Mouse (Mus musculus): ENCODE measurements around the gene Mrtfa.

Gene Mrtfa

DNA sequence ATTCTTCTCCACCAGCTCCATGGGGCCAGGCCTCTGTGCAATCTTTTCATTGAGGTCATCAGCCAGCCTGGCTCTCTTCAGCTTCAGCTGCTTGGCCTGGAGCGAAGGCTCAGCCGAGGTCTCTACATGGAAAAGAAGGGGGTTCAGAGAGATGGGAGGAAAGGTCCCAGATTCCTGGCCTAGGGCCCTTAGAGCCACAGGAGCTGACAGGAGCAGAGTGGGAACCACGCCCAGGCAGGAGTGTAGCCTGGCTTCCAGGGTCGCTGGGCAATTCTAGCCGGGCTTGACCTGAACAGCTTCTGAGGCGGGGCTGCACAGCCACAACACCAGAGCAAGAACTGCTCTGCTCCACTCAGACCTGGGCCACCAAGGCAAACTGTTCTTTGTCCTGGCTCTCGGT, 168.1 kb downstream of the Mrtfa start:
- DNase-seq, result no peak

GRCm38 (mm10) chr15:81021377-81021776, 169.2 kb downstream of the Mrtfa start:
- no peak for DNase-seq

DNA sequence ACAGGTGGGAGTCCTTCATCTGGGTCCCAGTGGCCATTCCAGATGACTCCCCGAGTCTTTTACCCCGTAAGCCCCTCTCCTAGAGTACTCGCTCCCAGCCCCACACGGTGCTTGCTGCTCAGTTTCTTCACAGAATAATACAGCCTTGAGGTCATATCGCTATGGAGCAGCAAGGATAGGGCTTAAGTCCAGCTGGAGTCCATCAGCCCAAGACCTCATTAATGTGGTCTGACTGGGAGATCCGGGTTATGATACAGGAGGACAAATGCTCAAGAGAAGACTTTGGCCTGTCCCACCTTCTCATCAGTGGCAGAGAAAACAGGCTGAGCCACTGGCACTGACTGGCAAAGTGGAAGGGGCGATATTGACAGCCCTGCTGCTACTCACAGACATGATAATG, 173.2 kb downstream of the Mrtfa start:
- no peak for DNase-seq

- no peak for DNase-seq
These were observed 174.1 kb downstream of the Mrtfa start for GRCm38 (mm10) chr15:81016488-81016887.

DNA sequence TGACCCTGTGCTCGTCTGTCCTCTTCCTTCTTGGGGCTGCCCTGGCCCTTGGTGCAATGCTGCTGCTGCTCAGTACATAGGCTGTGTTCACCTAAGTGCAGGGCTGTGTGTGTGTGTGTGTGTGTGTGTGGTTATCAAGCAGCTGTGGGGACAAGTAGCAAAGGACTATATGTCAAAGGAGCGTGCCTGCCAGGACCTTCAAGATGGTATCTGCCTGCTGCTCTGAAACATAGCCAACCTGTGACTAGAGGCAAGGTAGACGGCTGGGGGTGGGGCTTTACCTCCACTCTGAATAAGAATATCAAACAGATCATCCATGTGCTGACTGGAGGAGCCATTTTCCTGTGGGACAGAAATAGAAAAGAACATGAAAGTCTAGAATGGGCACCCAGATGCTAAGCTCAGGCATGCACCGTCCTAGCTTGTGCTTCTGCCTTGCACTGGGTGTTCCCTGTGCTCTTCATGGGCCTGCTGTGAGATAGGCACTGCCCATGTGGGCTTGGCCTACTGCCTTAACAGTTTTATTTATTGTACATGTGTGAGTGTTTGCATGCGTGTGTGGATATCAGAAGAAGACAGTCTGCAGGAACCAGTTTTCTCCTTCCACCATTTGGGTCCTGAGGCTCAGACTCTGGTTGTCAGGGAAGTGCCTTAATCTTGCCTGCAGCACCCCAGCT, 175.4 kb downstream of the Mrtfa start:
- no peak for DNase-seq

- no peak for DNase-seq
These were observed 177.4 kb downstream of the Mrtfa start for GRCm38 (mm10) chr15:81013186-81013585.

DNA sequence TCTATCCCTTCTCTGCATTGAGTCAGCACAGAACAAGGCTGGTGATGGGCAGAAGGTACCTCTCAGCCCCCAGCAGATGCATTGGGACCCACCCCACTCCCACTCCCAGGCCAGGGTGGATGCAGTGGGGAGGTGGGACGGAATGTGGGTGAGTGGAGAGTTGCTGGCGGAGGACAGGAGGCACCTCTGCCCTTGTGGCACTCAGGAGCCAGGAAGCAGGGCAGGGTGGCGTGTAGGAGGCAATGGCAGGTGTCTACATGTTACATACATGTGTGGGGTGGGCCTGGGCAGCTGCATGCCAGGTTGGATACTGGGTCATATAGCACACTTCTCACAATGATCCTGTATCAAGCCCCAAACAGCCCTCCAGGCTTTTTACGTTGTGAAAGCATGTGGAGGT, 178.2 kb downstream of the Mrtfa start:
- DNase-seq, result no peak

DNA sequence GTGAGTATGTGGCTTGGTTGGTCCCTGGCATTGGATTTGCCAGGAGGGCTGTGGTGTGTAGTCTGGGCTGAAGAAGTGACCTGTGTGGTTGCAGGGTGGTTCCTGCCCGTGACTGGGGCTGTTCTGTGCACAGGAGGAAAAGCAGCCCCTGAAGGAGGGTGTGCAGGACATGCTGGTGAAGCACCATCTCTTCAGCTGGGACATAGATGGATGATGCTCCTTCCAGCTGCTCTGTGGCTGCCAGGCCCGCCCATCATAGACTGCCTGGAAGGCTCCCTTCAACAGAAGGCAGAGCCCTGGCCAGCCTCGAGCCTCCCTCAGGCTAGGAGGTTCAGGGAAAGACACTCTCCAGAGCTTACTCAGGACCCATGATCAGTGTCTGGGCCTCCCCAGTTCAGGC, 179.0 kb downstream of the Mrtfa start:
- no peak for DNase-seq

- DNase-seq, result no peak
These were observed 180.4 kb downstream of the Mrtfa start for GRCm38 (mm10) chr15:81010114-81010513.

DNA sequence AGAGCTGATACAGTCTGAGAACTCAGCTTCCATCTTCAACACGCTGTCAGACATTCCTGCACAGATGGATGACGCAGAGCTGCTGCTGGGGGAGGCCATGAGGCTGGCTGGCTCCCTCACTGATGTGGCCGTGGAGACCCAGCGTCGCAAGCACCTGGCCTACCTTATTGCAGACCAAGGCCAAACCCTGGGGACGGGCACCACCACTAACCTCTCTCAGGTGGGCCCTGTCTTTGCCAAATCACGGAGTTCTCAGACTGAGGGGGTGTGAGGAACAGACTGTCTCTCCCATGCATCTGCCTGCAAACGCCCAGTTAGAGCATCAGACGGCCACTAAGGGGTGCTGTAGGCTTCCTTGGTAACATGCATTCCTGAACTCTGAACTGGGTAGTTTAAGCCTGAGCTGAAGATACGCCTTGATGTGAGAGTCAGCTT, 181.9 kb downstream of the Mrtfa start:
- no peak for DNase-seq

GRCm38 (mm10) chr15:81007905-81008304, 182.7 kb downstream of the Mrtfa start:
- no peak for DNase-seq

DNA sequence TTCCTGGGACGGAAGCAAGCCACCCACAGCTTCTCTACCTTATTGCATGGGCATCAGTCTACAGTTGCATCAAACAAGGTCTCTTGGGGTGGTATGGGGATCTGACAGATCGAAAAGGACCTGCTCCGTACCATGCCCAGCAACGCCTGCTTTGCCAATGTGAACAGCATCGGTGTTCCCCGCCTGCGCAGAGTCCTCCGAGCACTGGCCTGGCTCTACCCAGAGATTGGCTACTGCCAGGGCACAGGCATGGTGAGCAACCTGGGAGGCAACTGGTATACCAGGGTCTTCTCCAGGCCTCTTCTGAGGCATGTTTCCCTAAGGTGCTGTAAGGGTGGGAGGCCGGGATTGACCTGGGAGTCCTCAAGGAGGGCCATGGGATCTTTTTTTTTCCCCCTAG, 183.2 kb downstream of the Mrtfa start:
- no peak for DNase-seq

GRCm38 (mm10) chr15:81006127-81006735, 184.3 kb downstream of the Mrtfa start:
- DNase-seq, result no peak

- DNase-seq, result no peak
These were observed 190.0 kb downstream of the Mrtfa start for GRCm38 (mm10) chr15:81000419-81001138.

GRCm38 (mm10) chr15:80997077-80997476, 193.5 kb downstream of the Mrtfa start:
- no peak for DNase-seq

DNA sequence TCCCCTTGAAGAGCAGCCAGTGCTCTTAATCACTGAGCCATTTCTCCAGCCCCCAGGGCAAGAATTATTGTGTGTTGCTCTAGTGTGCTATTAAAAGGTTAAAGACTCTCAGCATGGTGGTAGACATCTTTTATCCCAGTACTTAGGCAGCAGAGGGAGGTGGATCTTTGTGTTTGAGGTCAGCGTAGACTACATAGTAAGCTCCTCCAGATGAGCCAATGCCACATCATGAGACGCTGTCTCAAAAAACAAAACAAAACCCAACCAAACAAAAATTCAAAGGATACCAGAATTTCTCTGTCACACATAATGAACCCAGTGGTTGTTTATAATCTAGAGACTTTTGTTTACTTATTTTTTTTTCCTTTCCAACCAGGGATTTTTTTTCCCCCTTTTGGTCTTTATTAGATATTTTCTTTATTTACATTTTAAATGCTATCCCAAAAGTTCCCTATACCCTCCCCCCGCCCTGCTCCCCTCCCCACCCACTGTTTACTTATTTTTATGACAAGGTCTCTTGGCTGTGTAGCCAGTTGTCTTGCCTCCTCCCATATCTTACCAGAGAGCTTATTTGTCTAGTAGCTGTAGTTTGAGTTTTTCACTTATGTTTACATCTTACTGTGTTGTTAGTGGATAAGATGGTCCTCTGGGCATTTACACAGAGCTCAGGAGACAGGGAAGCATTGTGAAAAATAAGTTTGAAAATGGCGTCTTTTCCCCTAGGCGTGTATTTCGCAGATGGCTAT, 194.3 kb downstream of the Mrtfa start:
- no peak for DNase-seq

DNA sequence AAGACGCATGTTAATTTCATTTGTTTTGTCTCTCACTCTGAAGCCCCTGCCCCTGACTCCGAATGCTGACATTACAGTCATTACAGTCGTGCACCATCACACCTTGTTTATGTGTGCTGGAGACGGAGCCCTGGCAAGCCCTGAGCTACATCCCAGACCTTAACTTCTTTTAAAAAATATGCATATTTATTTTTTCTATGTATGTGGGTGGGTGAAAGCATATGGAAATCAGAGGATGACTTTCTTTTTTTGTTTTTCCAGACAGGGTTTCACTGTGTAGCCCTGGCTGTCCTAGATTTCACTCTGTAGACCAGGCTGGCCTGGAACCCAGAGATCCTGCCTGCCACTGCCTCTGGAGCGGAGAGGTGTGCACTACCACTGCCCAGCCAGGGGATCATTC, 195.6 kb downstream of the Mrtfa start:
- no peak for DNase-seq

DNA sequence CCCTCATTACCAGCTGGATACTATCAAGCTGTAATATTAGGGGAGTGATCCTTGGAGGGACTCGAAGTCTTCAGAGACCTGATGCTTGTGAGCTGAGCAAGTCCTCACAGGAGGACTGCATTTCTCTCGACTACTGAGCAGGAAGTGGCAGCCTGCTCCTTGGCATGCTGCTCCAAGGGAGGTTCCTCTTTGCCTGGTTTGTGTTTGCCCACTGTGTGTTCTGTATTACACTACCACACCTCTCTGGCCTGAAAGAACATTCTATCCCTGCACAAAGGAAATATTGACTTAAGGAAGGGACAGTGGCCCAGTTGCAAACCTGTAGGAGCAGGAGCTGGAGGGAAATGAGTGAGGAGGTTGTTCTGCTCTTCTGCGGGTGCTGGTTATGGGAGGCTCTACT, 200.8 kb downstream of the Mrtfa start:
- DNase-seq, result no peak

GRCm38 (mm10) chr15:80988331-80988730, 202.2 kb downstream of the Mrtfa start:
- no peak for DNase-seq

GRCm38 (mm10) chr15:80983264-80983663, 207.3 kb downstream of the Mrtfa start:
- DNase-seq, result no peak

DNA sequence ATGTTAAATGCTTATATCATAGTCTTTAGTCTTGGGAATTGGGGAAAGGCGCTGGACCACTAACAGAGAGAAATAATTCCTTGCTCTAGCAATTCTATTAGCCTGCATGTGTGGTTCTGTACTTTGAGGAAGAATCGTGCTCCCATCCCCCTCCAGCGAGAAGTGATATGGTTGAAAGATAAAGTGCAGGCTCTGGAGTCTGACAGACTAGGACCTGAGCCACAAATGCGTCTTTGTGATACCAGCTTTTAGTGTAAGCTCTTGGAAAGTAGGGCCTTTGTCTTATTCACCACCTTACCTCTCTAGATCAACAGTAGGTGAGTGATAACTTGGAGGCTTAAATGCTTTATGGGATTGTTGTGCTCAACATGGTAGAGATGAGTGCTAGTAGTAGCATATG, 209.4 kb downstream of the Mrtfa start:
- no peak for DNase-seq

DNA sequence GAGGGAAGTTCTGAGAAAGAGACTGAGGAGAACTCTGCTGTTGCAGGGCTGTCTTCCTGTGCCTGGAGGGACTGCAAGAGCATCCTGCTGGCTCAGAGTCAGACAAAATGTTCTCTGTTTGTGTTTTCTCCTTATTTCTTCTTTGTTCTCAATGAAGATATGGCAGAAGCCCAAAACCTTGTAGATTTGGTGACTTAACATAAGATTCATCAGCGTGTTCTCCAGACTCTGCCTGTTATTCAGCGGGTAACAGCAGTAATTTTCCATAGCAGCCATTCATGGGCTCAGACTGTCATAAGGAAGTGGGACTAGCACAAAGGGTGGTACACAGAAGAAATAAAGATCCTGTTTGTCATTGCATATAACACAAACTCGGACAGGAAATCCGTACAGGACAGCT, 210.9 kb downstream of the Mrtfa start:
- DNase-seq, result no peak

DNA sequence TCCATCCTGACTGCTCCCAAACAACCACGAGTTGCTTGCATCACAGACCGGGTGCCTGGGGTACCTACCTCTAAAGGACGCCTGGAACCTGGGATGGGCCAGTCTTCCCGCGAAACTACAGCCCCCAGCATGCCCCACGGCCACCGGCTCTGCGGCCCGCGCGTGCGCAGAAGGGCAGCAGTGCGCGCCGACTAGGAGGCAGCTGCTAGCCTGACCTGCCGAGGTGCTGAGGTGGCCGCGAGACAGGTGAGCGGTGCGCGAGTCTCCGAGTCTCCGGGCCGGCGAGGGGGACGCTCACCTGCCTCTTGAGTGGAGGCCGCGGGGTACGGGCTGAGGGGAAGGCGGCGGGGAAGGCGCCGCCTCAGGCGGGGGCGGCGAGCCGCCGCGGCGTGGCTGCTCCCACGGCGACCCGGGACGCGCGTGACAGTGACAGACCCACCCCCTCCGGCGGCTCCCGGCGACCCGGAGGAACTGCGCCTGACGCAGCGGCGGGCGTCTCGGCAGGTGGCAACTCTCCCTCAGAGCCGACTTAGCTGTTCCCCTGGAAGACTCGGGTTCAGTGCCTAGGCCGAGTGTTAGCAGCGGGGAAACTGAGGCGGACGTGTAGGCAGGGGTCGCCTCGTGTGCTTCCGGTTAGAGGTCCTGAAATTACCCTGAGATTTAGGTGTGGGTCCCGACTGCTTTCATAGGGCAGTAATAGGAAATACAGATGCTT, 212.8 kb downstream of the Mrtfa start, which contains the start of gene Sgsm3:
TSS of gene Sgsm3 (plus strand) at position 146 of the 715 bp plus-strand sequence.
- DNase-seq, result peak; percentile 89

All from retina, postnatal 1 day (tissue).